Mouse (Mus musculus): Measurements from ENCODE around the gene CN725425.

Gene CN725425

DNA sequence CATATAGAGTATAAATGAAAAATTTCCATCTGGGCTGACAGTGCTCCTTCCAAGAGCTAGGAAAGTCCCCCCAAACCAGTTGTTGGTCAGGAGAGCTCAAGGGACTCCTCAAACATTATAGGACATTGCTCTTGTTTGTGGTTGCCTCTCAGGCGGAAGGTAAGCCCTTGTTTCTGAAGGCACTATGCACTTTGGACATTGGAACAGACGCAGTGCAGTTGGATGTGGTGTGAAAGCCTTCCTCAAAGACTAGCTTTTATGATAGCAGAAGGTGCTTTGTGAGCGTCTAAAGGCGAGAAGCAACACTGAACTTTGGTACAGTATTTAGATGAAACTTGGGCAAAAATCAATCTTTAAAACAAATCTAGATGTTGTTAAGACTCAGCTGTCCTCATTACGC lies 7.2 kb downstream of the CN725425 start:
- DNase-seq (ENCODE audit: low read depth, low spot score), result no peak

DNA sequence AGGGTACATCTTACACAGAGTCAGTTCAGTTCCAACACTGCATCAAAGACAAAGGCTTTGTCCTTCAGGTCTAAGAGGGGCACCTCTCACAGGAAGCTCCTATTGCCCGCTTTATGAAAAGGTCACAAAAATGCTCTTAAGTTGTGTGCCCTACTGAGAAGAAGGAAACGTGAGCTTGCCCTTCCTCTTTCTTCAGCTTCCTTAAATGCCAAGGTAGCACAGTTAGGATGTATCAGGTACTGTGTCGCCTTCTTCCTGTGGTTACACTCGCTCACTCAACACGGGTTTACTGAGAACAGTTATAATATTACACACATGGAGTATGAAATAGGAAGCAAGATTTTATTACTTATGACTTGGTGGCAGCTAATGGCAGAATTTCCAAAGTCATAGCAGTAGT lies 38.0 kb downstream of the CN725425 start:
- no peak for DNase-seq (ENCODE audit: low read depth, low spot score)

DNA sequence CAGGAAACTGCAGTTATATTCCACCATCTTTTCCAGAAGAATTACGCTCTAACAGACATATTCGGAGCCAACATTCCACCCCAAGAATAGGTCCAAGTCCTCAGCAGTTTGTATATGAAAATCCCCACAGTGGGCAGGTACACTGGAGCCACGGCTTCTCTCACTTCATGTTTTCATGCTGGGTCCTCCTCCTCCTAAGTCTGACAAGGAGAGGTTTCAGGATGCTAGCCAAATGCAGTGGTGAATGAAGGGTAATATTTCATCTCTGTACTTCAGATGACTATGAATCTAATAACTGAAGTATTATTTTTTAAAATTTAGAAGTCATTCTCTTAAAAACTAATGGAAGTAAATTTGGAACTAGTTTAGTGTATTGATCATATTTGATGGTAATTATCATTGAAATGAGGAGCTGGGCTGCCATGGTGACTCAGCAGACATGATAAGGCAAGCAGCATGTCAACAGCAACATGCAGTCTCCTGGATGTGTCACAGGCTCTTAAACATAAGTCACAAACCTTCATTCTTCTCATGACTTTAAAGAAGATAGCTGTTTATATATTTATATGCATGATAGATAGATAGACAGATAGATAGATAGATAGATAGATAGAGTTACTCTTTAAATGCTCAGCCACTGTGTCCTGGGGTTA lies 41.5 kb downstream of the CN725425 start:
- DNase-seq (ENCODE audit: low read depth, low spot score), result no peak

DNA sequence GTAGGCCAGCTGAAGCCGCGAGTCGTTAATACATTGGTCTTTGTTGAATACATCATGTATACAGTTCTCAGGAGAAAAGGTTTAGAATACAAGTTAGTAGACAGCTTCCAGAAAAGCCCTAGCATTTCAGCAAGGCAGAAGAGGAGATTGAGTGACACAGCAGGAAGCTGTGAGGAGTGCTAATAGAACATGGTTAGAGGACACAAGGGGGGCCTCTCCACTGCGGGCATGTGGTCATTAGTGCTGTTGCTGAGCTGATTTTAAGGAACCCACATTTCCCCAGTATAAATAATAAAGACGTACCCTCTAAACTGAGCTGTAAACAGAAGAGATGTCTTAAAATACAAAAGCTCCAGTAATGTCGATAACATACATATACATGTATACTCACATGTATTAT lies 51.5 kb downstream of the CN725425 start:
- DNase-seq (ENCODE audit: low read depth, low spot score), result no peak

DNA sequence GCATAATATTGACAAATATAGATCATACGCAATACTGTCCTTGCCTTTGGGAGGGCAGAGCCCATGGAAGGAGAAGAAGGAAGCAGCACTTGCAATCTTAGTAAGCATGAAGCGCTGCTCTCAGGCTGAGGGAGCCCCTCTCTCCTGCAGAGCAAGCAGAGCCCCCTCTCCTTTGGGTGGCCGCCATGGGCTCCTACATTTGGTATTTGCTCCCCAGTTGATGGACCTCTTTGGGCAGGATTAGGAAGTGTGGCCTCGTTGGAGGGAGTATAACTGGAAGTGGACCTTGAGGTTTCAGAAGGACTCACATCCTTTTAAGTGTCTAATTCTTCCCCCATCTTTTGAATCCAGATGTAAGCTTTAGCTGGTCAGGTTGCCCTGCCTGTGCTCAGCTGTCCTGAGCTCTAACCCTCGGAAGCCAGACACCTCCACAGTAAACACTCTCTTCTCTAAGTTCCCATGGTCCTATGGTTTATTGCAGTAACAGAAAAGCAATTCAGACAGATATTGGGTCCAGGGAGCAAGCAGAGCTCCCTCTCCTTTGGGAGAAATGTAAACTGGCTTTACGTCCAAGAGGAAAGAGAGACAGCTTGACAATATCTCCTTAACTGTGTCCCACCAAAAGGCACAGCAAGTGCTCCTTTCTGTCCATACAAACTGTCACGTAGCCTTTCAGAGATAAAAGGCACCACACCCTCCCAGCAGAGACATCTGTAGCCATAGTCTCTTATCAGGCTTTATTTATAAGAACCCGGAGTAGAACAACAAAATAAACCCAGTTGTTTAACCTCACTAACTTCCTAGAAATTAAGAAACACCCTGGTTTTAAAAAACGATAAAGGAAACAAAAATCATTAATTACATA lies 52.5 kb downstream of the CN725425 start:
- DNase-seq (ENCODE audit: low read depth, low spot score), result no peak

DNA sequence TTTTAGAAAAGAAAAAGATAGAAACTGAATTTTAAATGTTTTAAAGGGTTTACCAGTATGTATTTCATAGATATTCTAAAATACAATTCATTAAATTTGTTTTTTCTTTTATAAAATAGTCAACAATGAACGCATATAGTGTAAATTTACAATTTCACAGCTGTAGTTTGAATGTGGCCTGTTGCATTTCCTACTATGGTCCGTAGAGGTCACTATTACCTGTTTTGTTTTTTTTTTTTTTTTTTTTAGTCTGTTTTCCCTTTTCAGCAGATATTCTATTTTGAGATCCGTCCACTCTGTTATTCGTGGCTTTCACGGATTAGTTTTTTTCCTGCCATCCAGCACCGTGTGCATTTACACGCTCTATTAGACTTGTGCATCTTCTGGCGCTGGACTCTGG lies 53.7 kb downstream of the CN725425 start:
- DNase-seq (ENCODE audit: low read depth, low spot score), result no peak

DNA sequence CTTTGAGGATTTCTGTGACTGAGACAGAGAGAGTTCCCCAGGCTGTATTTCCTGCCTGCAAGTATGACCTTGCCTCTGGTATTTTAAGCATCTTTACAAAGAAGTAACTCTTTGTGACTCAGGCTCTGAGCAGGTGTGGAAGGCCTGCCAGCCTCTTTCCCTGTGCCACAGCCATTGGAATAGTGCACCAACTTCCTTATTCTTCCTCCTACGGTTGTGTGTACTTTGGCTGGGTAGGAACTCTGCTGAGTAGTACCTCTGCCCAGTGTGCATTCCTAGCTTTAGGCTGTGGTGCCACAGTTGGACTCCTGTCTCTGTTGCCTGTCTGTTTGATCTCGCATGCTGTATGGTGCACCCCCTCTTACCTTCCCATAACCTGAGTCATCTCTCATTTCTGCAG lies 56.0 kb downstream of the CN725425 start:
- no peak for DNase-seq (ENCODE audit: low read depth, low spot score)

DNA sequence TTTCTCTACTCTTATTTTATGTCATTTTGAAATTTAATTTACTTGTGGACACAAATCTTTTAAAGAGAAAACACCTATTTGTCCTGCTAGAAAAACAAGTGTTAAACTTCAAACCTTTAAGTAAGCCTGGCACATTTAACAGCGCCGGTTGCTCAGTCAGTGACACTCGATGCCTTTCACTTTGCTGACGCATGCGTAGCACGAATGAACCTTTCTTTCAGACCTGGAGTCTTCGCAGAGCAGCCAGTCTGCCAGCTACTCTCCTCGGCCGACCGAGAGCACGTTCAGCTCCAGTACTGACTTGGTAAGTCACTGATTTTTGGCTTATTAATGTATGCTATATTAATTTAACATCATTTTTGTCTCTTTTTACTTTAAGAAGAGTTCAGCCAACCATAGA lies 57.8 kb downstream of the CN725425 start:
- DNase-seq (ENCODE audit: low read depth, low spot score), result no peak

DNA sequence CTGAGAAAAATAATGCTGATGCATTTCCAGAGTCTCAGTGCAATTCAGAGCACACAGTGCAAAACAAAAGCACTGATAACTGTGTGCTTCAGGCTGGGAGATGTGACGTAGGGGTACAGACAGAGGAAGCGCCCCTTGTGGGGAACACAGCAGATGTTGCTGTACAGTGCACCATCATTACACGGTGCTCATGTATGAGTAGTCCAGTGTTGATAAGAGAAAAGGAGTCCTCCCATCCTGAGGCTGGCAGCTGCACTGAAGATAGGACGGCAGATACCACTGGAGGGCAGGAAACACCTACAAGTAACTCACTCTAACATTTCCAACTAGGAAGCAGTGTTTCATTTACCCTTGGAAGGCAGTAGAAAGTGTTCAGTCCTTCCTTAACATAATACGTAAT lies 61.3 kb downstream of the CN725425 start:
- peak; percentile 6 for DNase-seq (ENCODE audit: low read depth, low spot score)

DNA sequence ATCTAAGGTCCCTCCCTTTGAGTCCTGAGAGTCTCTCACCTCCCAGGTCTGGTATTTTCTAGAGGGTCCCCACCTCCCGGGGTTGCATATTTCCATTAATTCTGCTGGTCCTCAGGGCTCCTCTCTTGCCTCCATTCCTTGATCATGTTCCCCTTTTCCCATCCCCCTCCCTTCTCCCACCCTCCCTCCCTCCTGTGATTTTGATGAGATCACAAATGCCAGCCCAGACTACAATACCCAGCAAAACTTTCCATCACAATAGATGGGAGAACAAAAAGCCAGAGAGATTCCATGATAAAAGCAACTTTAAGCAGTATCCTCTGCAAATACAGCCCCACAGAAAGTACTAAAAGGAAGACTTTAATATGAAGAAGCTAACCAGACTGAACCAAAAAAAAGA lies 64.6 kb downstream of the CN725425 start:
- no peak for DNase-seq (ENCODE audit: low read depth, low spot score)

DNA sequence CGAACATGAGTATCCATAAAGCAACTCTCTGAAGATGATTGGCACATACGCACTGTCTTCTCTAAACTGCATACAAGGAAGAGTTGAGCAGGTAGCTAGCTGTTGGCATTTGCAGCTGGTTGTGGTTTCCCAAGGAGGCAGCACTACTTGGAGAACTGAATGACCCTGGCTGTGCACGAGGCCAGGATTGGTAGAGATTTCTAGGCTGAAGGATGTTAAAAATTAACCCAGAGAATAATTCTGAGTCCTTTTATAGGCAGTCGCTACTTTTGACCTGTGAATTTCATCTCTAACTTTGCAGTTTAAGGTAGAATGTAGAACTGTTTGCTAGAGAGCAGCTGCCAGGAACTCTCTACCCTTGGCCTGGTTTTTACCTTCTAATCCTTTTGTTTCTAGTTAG lies 69.2 kb downstream of the CN725425 start:
- DNase-seq (ENCODE audit: low read depth, low spot score), result no peak

DNA sequence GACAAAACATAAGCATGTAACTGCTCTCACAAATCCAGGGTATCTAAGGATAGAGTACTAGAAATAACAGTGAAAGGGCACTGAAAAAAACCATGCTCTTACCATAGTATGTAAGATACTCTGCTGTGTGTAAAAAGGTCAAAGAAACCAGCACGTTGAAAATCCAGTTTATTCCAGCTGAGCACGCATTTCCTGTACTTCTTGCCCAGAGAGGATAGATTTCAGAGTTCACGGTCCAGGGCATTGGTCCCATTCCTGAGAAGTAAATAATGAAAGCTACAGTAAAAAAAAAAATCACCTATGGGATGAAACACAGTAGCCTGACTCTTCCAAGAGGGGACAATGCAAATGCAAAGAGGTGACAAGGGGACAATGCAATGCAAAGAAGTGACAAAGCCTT lies 76.7 kb downstream of the CN725425 start:
- DNase-seq (ENCODE audit: low read depth, low spot score), result no peak

DNA sequence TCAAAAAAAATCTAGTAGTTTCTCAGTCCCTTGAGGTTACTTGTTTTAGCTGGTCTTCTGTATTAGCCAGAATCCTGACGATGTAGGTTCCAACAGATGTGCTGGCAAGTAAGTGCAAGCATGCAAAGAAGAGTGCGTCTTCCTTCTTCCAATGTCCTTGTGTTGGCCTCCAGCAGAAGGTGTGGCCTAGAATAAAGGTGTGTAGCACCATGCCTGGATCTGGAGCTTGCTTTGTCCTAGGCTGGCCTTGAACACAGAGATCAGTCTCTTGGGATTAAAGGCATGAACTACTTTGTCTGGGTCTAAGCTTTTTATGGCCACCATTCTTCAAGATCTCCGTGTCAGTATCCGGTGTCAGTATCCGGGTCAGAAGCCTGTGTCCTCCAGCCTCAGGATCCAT lies 80.3 kb downstream of the CN725425 start:
- DNase-seq (ENCODE audit: low read depth, low spot score), result no peak

DNA sequence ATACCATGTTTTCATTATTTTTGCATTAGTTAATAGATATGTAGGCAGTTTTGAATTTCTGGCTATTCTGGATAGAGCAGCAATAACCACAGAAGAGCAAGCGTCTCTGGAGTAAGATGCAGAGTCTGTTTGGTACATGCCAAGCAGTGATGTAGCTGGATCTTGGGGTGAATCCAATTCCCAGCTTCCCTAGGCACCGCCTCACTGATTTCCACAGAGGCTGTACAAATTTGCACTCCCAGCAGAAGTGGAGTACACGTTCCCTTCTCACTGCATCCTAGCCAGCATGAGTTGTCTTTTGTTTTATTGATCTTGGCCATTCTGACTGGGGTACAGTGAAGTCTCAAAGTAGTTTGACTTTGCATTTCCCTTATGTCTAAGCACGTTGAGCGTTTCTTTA lies 82.2 kb downstream of the CN725425 start:
- no peak for DNase-seq (ENCODE audit: low read depth, low spot score)

DNA sequence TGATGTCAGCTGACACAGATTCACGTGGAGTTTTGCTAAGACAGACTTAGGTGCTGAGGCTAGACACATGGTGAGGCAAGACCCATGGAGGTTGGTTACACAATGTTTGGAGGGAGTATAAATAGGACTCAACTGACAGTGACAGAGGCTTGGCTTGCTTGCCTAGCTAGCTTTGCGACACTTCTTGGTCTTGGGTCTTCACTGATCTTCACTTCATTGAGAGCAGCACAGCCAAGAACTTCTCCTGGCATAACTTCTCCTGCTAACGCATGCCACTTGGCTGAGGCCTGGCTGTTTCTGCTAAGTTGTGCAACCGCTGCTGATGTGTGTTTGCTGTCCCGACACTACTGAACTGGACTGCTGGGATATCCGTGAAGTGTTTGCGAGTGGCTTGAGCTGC lies 83.5 kb downstream of the CN725425 start:
- no peak for DNase-seq (ENCODE audit: low read depth, low spot score)

DNA sequence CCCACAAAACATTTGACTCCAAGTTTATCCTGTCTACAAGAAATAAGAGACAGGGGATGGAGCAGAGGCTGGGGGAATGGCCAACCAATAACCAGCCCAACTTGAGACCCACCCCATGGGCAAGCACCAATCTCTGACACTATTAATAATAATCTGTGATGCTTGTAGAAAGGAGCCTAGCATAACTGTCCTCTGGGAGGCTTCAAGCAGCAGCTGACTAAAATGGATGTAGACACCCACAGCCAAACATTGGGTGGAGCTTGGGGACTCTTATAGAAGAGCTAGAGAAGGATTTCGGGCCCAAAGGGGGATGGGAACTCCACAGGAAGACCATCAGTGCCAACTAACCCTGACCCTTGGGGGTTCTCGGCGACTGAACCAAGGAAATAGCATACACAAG lies 84.1 kb downstream of the CN725425 start:
- DNase-seq (ENCODE audit: low read depth, low spot score), result no peak

DNA sequence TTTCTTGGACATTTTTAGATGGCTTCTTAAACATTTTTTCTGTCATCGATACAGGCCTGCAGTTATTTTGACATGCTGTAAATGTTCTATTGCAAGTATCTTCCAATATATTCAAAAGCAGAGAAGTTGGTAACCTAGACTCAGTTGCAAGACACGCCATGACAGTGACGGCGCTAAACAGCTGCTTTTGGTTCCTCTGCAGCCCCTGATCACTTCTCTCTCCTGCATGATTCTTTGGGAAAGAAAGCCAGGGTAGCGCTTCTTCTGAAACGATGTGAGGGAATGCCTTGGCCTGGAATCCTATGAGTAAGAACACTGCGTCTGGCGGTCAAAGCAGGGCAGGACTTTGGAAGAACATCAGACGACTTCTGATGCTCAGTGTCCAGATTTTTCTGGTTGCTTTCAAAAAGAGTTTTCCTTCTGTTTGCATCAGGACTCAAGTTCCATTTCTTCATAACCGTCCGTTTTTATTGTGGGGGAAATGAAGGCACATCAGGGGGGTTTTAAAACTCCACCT lies 100.1 kb downstream of the CN725425 start:
- no peak for DNase-seq (ENCODE audit: low read depth, low spot score)

DNA sequence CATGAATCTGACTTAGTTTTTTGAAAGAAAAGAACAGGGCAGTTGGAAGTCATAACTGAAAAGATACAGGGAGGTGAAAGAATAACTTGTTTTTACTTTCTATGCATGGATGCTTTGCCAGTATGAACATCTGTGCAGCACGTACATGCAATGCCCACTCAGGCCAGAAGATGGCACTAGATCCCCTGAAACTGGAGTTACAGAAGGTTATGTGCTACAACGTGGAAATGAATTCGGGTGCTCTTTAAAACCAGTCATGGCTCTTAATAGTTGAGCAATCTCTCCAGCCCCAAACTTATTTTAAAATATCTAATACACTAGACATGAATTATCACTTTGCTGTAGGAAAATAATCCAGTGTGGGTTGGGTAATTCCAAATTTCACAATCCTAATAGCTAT lies 102.1 kb downstream of the CN725425 start:
- DNase-seq (ENCODE audit: low read depth, low spot score), result no peak

DNA sequence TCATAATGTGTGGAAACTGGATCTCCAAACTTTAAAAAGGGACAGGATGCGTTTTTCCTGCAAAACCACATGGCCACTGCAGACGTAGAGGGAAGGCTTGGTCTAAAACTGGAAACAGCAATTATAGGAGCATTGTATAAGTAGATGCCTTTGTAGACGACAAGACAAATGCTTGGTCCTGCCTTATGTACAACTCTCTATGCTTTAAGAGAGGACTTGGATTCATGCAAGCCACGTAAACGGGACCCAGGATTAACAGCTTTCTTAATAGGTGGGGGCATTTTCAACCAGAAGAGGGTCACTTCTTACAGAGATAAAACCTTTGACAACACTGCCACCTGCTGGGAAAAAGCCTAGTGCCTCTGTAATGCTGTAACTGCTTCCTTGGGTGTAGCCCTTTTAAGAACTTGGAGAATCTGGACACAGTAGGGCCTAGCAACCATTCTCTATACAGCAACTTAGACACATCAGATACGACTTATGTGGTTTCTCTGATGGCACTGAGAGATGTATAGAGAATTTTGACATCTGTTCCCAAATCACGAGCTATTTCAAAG lies 105.1 kb downstream of the CN725425 start:
- DNase-seq (ENCODE audit: low read depth, low spot score), result no peak
